Mouse (Mus musculus) G1E-ER4 (cell line): ENCODE results near the gene Notum. TPM values are rescaled to one million over a fixed set of nuclear protein-coding genes. Genes with fewer than 3 reads are reported as not detected.

Experiments
- GATA1 ChIP-seq: IDR thresholded peaks from one replicate; pipeline ENCODE4 v1.8.0; 2012; ENCODE audit warnings: low read length, inconsistent platforms
- polyA plus RNA-seq: library from polyadenylated mRNA; stranded (reverse); fragments of >175 nt; gene quantifications from 2 replicates; pipeline ENCODE4 v1.2.3, GENCODE M21; 2012

Notum gene
- polyA plus RNA-seq, 1 experiment = not detected

- TF ChIP-seq GATA1 = no peak
These were observed 3.7 kb downstream of the Notum start for GRCm38 (mm10) chr11:120657301-120657700.

- TF ChIP-seq GATA1 = no peak
These were observed 6.2 kb downstream of the Notum start for GRCm38 (mm10) chr11:120654741-120655140.

GRCm38 (mm10) chr11:120651872-120652271, 9.1 kb downstream of the Notum start:
- no peak for TF ChIP-seq GATA1

GRCm38 (mm10) chr11:120648001-120648476, 12.9 kb downstream of the Notum start, which contains the start of gene Myadml2:
Myadml2 (minus strand) TSS chr11:120648158.
- TF ChIP-seq GATA1 = no peak

GRCm38 (mm10) chr11:120647047-120647830, 13.7 kb downstream of the Notum start:
- no peak for TF ChIP-seq GATA1

- TF ChIP-seq GATA1 = no peak
These were observed 17.4 kb downstream of the Notum start, which contains the start of gene Pycr1 for GRCm38 (mm10) chr11:120643601-120643987. Pycr1 (minus strand) TSS chr11:120643769.

GRCm38 (mm10) chr11:120642939-120643600, 17.9 kb downstream of the Notum start:
- TF ChIP-seq GATA1 = no peak

GRCm38 (mm10) chr11:120641869-120642268, 19.1 kb downstream of the Notum start:
- TF ChIP-seq GATA1 = no peak

GRCm38 (mm10) chr11:120641255-120641654, 19.7 kb downstream of the Notum start:
- no peak for TF ChIP-seq GATA1

GRCm38 (mm10) chr11:120634810-120635209, 26.2 kb downstream of the Notum start:
- TF ChIP-seq GATA1 = no peak

GRCm38 (mm10) chr11:120633520-120634343, 27.2 kb downstream of the Notum start, which contains the start of gene Mafg:
Mafg (minus strand) TSS chr11:120633600.
- TF ChIP-seq GATA1 = no peak

GRCm38 (mm10) chr11:120632559-120633519, 28.1 kb downstream of the Notum start:
- TF ChIP-seq GATA1 = no peak

GRCm38 (mm10) chr11:120631726-120632448, 29.1 kb downstream of the Notum start:
- no peak for TF ChIP-seq GATA1

- no peak for TF ChIP-seq GATA1
These were observed 29.9 kb downstream of the Notum start for GRCm38 (mm10) chr11:120630881-120631725.
